Mouse (Mus musculus): ENCODE measurements around the gene Ddn. TPM values are rescaled to one million over a fixed set of nuclear protein-coding genes. Genes with fewer than 3 reads are reported as not detected.
A peak's percentile ranks its signal among the peaks of the same experiment; 100 is the strongest.
"Not testable (repeated sequence)": the region's sequence is repeated elsewhere in the genome, so short reads cannot be mapped to it uniquely, and the experiment has no call there.

Gene Ddn
- polyA plus RNA-seq, 1 experiment from 2014 or later, result 0.04 TPM

- Histone ChIP-seq H3K4me2 (no peak overlapping the region), H3K4me3 (ENCODE audit: low read depth, low read length) (no peak overlapping the region), H3K36me3 (ENCODE audit: insufficient read depth) (peaks cover 56% of the 10 kb centered on the region), H3K27me3 (ENCODE audit: insufficient read depth, low read length) (peaks cover 23% of the 10 kb centered on the region), H3K27ac (ENCODE audit: low read depth) (no peak overlapping the region), H3K4me1 (ENCODE audit: insufficient read depth) (0 out of 2 replicates have a peak, but pooled peaks cover 5% of the 10 kb centered on the region), H3K9ac (no peak overlapping the region), H3K9me3 (ENCODE audit: low read depth, low read length) (no peaks in the 10 kb centered on the region)
- TF ChIP-seq CTCF (IDR thresholded peaks at IDR 0.05; ENCODE audit: low read depth), result no peak
- no peak for DNase-seq
- ATAC-seq (ENCODE audit: insufficient read depth), result no peak
- WGBS, result 85% methylated on average over 20 of the region's 20 CpGs
Measured at GRCm38 (mm10) chr15:98812741-98813424, 3.6 kb upstream of the Ddn start.

GRCm38 (mm10) chr15:98810212-98810611 lies 922 bp upstream of the Ddn start:
- H3K9ac ChIP-seq; ATAC-seq (ENCODE audit: insufficient read depth); H3K4me2 ChIP-seq; H3K27ac ChIP-seq (ENCODE audit: low read depth); H3K4me1 ChIP-seq (ENCODE audit: insufficient read depth); H3K4me3 ChIP-seq (ENCODE audit: low read depth, low read length); DNase-seq; H3K9me3 ChIP-seq (ENCODE audit: low read depth, low read length): not testable (repeated sequence)
- Histone ChIP-seq H3K36me3 (ENCODE audit: insufficient read depth) (peaks cover 41% of the 10 kb centered on the region), H3K27me3 (ENCODE audit: insufficient read depth, low read length) (peaks cover 49% of the 10 kb centered on the region)
- 0 out of 2 replicates have a peak, but pooled peaks have one; percentile 10 for TF ChIP-seq CTCF (IDR thresholded peaks at IDR 0.05; ENCODE audit: low read depth)
- 71% methylated on average over 6 of the region's 6 CpGs for WGBS

GRCm38 (mm10) chr15:98808651-98809134 lies 597 bp downstream of the Ddn start:
- H3K4me2 ChIP-seq, result peak overlapping the region; percentile 76
- 0 out of 2 replicates have a peak overlapping the region, but pooled peaks have one; percentile 33 for H3K9ac ChIP-seq
- 11% methylated on average over 6 of the region's 6 CpGs for WGBS

GRCm38 (mm10) chr15:98807895-98808650 lies 1.2 kb downstream of the Ddn start:
- 1% methylated on average over 34 of the region's 34 CpGs for WGBS
- Histone ChIP-seq H3K4me3 (ENCODE audit: low read depth, low read length) (peak overlapping the region; percentile 45), H3K9me3 (ENCODE audit: low read depth, low read length) (no peaks in the 10 kb centered on the region), H3K27me3 (ENCODE audit: insufficient read depth, low read length) (peaks cover 71% of the 10 kb centered on the region), H3K36me3 (ENCODE audit: insufficient read depth) (peaks cover 20% of the 10 kb centered on the region), H3K9ac (peak overlapping the region; percentile 33; the same call in 1 of the 2 replicates), H3K4me1 (ENCODE audit: insufficient read depth) (peaks cover 9% of the 10 kb centered on the region; the same call in 1 of the 2 replicates), H3K27ac (ENCODE audit: low read depth) (no peak overlapping the region), H3K4me2 (peak overlapping the region; percentile 76)
- no peak for TF ChIP-seq CTCF (IDR thresholded peaks at IDR 0.05; ENCODE audit: low read depth)
- peak; percentile 63 for DNase-seq
- peak; percentile 26; the same call in 1 of the 2 replicates for ATAC-seq (ENCODE audit: insufficient read depth)

More at GRCm38 (mm10) chr15:98808651-98809134, 597 bp downstream of the Ddn start:
- no peak overlapping the region for H3K27ac ChIP-seq (ENCODE audit: low read depth)
- H3K9me3 ChIP-seq (ENCODE audit: low read depth, low read length), result no peaks in the 10 kb centered on the region
- ATAC-seq (ENCODE audit: insufficient read depth) (no peak), DNase-seq (no peak)
- no peak for TF ChIP-seq CTCF (IDR thresholded peaks at IDR 0.05; ENCODE audit: low read depth)
- H3K4me1 ChIP-seq (ENCODE audit: insufficient read depth), result peaks cover 9% of the 10 kb centered on the region; the same call in 1 of the 2 replicates
- H3K36me3 ChIP-seq (ENCODE audit: insufficient read depth), result peaks cover 26% of the 10 kb centered on the region
- peaks cover 65% of the 10 kb centered on the region for H3K27me3 ChIP-seq (ENCODE audit: insufficient read depth, low read length)
- H3K4me3 ChIP-seq (ENCODE audit: low read depth, low read length), result peak overlapping the region; percentile 45

- peak overlapping the region; percentile 76 for H3K4me2 ChIP-seq
- peak overlapping the region; percentile 18; the same call in 1 of the 2 replicates for H3K9ac ChIP-seq
- H3K4me3 ChIP-seq (ENCODE audit: low read depth, low read length), result peak overlapping the region; percentile 45
- ATAC-seq (ENCODE audit: insufficient read depth), result peak; percentile 9; the same call in 1 of the 2 replicates
- peaks cover 81% of the 10 kb centered on the region for H3K27me3 ChIP-seq (ENCODE audit: insufficient read depth, low read length)
- 1% methylated on average over 58 of the region's 58 CpGs for whole genome bisulfite sequencing
- TF ChIP-seq CTCF (IDR thresholded peaks at IDR 0.05; ENCODE audit: low read depth), result no peak
- peaks cover 9% of the 10 kb centered on the region; the same call in 1 of the 2 replicates for H3K4me1 ChIP-seq (ENCODE audit: insufficient read depth)
- peaks cover 11% of the 10 kb centered on the region for H3K36me3 ChIP-seq (ENCODE audit: insufficient read depth)
- DNase-seq, result peak; percentile 56
- no peaks in the 10 kb centered on the region for H3K9me3 ChIP-seq (ENCODE audit: low read depth, low read length)
- no peak overlapping the region for H3K27ac ChIP-seq (ENCODE audit: low read depth)
Measured at GRCm38 (mm10) chr15:98806809-98807770, 2.2 kb downstream of the Ddn start.
